Mouse (Mus musculus) intestine, postnatal 0 days (tissue): ENCODE data around the gene Slc10a7. TPM values are rescaled to one million over a fixed set of nuclear protein-coding genes. Genes with fewer than 3 reads are reported as not detected.
"Not testable (repeated sequence)": the region's sequence is repeated elsewhere in the genome, so short reads cannot be mapped to it uniquely, and the experiment has no call there.

Experiments
- ATAC-seq: fragments of 200-750 bp; cut with Nextera tagmentation; 2 replicates; pipeline ENCODE4 v1.8.0; 2017; ENCODE audit warnings: mild to moderate bottlenecking, moderate TSS enrichment, moderate library complexity
- H3K27ac ChIP-seq: fragments of 300-500 bp; sonication (generic); 2 replicates; pipeline ENCODE4 v1.5.1; 2014; ENCODE audit warnings: mild to moderate bottlenecking, low read depth, low read length, moderate library complexity
- H3K27me3 ChIP-seq: fragments of 300-500 bp; sonication (generic); replicated peaks from 2 replicates; pipeline ENCODE4 v1.6.1; 2014; ENCODE audit warnings: low read length, mixed read lengths; ENCODE audit not compliant: control insufficient read depth, insufficient read depth
- H3K36me3 ChIP-seq: fragments of 300-500 bp; sonication (generic); 2 replicates; pipeline ENCODE4 v1.6.1; 2014; ENCODE audit warnings: mild to moderate bottlenecking, moderate library complexity; ENCODE audit not compliant: control insufficient read depth, insufficient read depth
- H3K4me1 ChIP-seq: fragments of 300-500 bp; sonication (generic); replicated peaks from 2 replicates; pipeline ENCODE4 v1.6.1; 2014; ENCODE audit warnings: antibody characterized with exemption, low read length, mixed read lengths; ENCODE audit not compliant: control insufficient read depth, insufficient read depth
- H3K4me2 ChIP-seq: fragments of 300-500 bp; sonication (generic); replicated peaks from 2 replicates; pipeline ENCODE4 v1.6.1; 2014; ENCODE audit warnings: low read depth, mild to moderate bottlenecking, moderate library complexity
- H3K4me3 ChIP-seq: fragments of 300-500 bp; sonication (generic); 2 replicates; pipeline ENCODE4 v1.5.1; 2014; ENCODE audit warnings: low read depth, low read length
- H3K9ac ChIP-seq: fragments of 300-500 bp; sonication (generic); 2 replicates; pipeline ENCODE4 v1.6.1; 2014; ENCODE audit warnings: mild to moderate bottlenecking, low read depth, low read length
- H3K9me3 ChIP-seq: fragments of 300-500 bp; sonication (generic); 2 replicates; pipeline ENCODE4 v1.6.1; 2016; ENCODE audit warnings: mixed run types; ENCODE audit not compliant: control insufficient read depth
- CTCF ChIP-seq: sonication (generic); IDR thresholded peaks from 2 replicates; pipeline ENCODE4 v1.5.1; 2016; ENCODE audit warnings: low read depth, mild to moderate bottlenecking, control low read depth, antibody characterized with exemption, moderate library complexity
- WGBS: fragments of 180-500 bp; shearing (Covaris S2); extraction: QIAGEN DNeasy Blood & Tissue Kit; methylation state at CpG from one replicate; pipeline ENCODE4 v1.1.7; 2014; 5-methylcytosine and 5-hydroxymethylcytosine counted together
- polyA plus RNA-seq: library from polyadenylated mRNA; unstranded; fragments of >200 nt; fragmentation: Nextera tagmentation; extraction: Ambion mirVana; gene quantifications from 2 replicates; pipeline ENCODE4 v1.2.1, GENCODE M21; 2015

The Slc10a7 gene
- polyA plus RNA-seq, 1 experiment from 2014 or later, result 7.4 TPM

GRCm38 (mm10) chr8:78514706-78515105 is 5.6 kb downstream of the Slc10a7 start:
- ATAC-seq, result no peak
- Histone ChIP-seq H3K9me3 (no peaks in the 10 kb centered on the region), H3K4me3 (no peak overlapping the region), H3K4me1 (no peaks in the 10 kb centered on the region), H3K36me3 (peaks cover 21% of the 10 kb centered on the region), H3K27me3 (no peaks in the 10 kb centered on the region), H3K4me2 (no peak overlapping the region), H3K9ac (no peak overlapping the region), H3K27ac (no peak overlapping the region)
- TF ChIP-seq CTCF, result no peak
- 94% methylated on average over 1 of the region's 1 CpGs for WGBS

DNA sequence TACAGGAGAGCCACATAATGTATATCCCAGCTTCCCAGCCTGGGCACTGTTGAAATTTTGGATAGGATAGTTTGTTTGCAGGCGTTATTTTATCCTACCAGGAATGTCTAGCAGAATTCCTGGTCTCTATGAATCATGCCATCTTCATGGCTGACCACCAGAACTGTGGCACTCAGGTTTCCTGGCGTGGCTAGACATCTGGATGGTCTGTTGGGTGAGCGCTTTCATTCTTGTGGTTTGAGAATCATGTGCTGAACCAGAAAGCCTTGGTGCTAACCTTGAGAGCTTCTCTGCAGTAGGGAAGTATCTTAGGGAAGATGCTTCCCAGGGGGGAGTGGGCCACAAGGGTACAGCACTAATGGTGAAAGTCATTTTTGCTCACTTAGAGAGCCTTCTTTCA is 6.0 kb downstream of the Slc10a7 start:
- H3K27ac ChIP-seq, result no peak overlapping the region
- ATAC-seq, result no peak
- 95% methylated on average over 3 of the region's 3 CpGs for WGBS

DNA sequence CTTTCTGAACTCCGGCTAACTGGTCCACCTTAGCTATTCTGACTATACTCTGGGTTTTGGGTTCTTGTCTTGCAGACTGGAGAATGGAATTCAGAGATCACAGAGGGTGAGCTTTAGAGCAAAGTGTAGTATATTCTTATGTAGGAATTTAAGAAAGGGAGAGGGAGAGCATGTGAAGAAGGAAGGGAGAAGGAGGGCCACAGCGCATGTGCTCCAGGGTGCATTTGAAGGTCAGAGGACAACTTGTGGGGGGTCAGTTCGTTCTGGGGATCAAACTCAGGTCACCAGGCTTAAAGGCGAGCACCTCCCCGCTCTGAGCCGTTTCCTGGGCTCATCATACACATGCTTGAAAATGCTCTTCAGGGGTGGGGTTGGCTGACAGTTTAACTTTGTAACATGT is 24.8 kb downstream of the Slc10a7 start:
- no peak for ATAC-seq
- Histone ChIP-seq H3K4me2 (no peak overlapping the region), H3K27me3 (no peaks in the 10 kb centered on the region), H3K4me1 (no peaks in the 10 kb centered on the region), H3K36me3 (peaks cover 35% of the 10 kb centered on the region), H3K9ac (no peak overlapping the region), H3K27ac (no peak overlapping the region), H3K4me3 (no peak overlapping the region), H3K9me3 (no peaks in the 10 kb centered on the region)
- 81% methylated on average over 6 of the region's 6 CpGs for WGBS
- TF ChIP-seq CTCF, result no peak

More for the DNA sequence above, 6.0 kb downstream of the Slc10a7 start:
- Histone ChIP-seq H3K9me3 (no peaks in the 10 kb centered on the region), H3K4me2 (no peak overlapping the region), H3K4me3 (no peak overlapping the region), H3K4me1 (no peaks in the 10 kb centered on the region), H3K9ac (no peak overlapping the region), H3K27me3 (no peaks in the 10 kb centered on the region), H3K36me3 (peaks cover 21% of the 10 kb centered on the region)
- TF ChIP-seq CTCF, result no peak

DNA sequence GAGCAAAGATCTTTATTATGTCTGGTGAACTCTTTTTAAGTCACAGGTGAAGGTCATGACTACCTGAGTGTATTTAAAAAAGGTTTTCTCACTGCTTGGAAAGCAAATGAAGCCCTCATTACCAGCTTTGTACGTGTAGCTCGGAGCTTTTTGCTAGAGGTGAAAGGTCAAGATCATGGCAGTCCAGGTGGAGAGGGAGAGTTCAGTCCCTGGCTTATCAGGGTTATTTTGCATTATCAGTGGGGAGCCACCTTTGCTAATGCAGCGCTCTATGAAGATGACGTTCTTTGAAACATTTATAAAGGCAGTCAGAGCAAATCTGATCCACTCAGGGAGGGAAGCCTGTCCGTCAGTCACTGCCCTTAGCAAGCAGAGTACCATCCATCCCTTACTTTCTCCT is 27.6 kb downstream of the Slc10a7 start:
- no peak overlapping the region for H3K27ac ChIP-seq
- no peaks in the 10 kb centered on the region for H3K9me3 ChIP-seq
- H3K36me3 ChIP-seq, result peaks cover 26% of the 10 kb centered on the region
- no peak for ATAC-seq
- no peak overlapping the region for H3K9ac ChIP-seq
- no peaks in the 10 kb centered on the region for H3K4me1 ChIP-seq
- 48% methylated on average over 5 of the region's 5 CpGs for WGBS
- TF ChIP-seq CTCF, result no peak
- H3K27me3 ChIP-seq, result no peaks in the 10 kb centered on the region
- no peak overlapping the region for H3K4me2 ChIP-seq
- H3K4me3 ChIP-seq, result no peak overlapping the region

DNA sequence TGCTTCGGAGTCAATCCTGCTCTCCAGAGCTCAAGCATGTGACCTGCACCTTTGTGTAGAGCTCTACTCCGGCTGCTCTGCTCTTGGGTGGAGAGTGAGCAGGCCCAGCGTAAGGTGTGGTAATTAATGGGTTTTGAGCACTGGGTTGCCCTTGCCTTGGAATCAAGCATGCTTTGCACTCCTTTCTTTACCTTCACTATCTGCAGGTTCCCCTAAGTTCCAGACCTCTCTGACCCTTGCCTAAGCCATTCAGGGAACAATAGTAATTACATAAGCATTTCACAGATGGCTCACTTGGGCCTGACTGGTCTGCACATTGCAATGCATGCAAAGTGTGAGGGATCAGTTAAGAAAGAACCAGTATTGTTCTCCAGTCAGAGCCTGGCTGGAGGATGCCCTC is 28.6 kb downstream of the Slc10a7 start:
- Histone ChIP-seq H3K9ac (no peak overlapping the region), H3K27ac (no peak overlapping the region), H3K27me3 (no peaks in the 10 kb centered on the region), H3K9me3 (no peaks in the 10 kb centered on the region), H3K4me2 (no peak overlapping the region), H3K36me3 (peaks cover 22% of the 10 kb centered on the region), H3K4me3 (no peak overlapping the region), H3K4me1 (no peaks in the 10 kb centered on the region)
- ATAC-seq, result no peak
- TF ChIP-seq CTCF, result no peak
- 90% methylated on average over 3 of the region's 3 CpGs for WGBS

DNA sequence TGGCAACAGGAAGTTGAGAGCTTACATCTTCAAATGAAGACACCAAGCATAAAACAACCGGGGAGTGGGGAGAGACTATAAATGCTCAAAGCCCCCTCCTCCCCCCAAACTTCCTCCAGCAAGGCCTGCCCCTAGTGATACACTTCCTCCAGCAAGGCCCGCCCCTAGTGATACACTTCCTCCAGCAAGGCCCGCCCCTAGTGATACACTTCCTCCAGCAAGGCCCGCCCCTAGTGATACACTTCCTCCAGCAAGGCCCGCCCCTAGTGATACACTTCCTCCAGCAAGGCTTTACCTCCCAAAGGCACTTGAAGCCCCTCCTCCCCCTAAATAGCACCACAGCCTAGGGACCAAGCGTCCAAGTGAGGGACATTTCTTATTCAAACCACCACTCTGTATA is 33.5 kb downstream of the Slc10a7 start:
- H3K4me3 ChIP-seq, H3K9me3 ChIP-seq, H3K4me1 ChIP-seq, ATAC-seq, H3K4me2 ChIP-seq, H3K27me3 ChIP-seq, H3K27ac ChIP-seq, H3K9ac ChIP-seq: not testable (repeated sequence)
- peaks cover 19% of the 10 kb centered on the region for H3K36me3 ChIP-seq
- 94% methylated on average over 4 of the region's 6 CpGs for WGBS

- no peak for ATAC-seq
- H3K4me3 ChIP-seq, result no peak overlapping the region
- H3K9me3 ChIP-seq, result no peaks in the 10 kb centered on the region
- H3K27me3 ChIP-seq, result no peaks in the 10 kb centered on the region
- H3K27ac ChIP-seq, result no peak overlapping the region
- H3K4me2 ChIP-seq, result no peak overlapping the region
- H3K4me1 ChIP-seq, result no peaks in the 10 kb centered on the region
- WGBS, result 41% methylated on average over 1 of the region's 1 CpGs
- H3K9ac ChIP-seq, result no peak overlapping the region
- TF ChIP-seq CTCF, result no peak
- peaks cover 14% of the 10 kb centered on the region; the same call in 1 of the 2 replicates for H3K36me3 ChIP-seq
Measured at GRCm38 (mm10) chr8:78543621-78544020, 34.5 kb downstream of the Slc10a7 start.
